In genomic region chr14:121373020-121373419, GRCm38 (mm10) we compare ENCODE assay signal across 12 mouse cellular contexts. TPM values are rescaled to one million over a fixed set of nuclear protein-coding genes. Genes with fewer than 3 reads are reported as not detected.
DNase-seq lines count a peak whose midpoint lies in the region; ATAC-seq lines count a peak whose summit lies in the region.
"Had no signal": no experiment of that assay in that cellular context is flagged by ENCODE, and none has a peak within 500 bp of the region (broad histone marks: within the 10 kb centered on the region; RNA-seq: fewer than 3 reads in every experiment).

No protein-coding gene starts in this region.

- no peak overlapping the region for H3K9ac ChIP-seq in heart, embryonic 15.5 days
- H3K9ac ChIP-seq: forebrain, embryonic 13.5 days; hindbrain, embryonic 15.5 days had no signal

- ATAC-seq in heart, embryonic 15.5 days (replicated peaks; ENCODE audit: insufficient number of reproducible peaks, insufficient read depth, low FRiP score, low read depth), result no peak
- ATAC-seq in common myeloid progenitor, adult 5-6 weeks (replicated peaks; ENCODE audit: low read depth, poor library complexity, severe bottlenecking), result 0 out of 2 replicates have a peak, but pooled peaks have one; percentile 15
- ATAC-seq: forebrain, embryonic 13.5 days had no signal

- H3K4me1 ChIP-seq in heart, embryonic 15.5 days (replicated peaks), result peaks cover 86% of the 10 kb centered on the region

- no peaks in the 10 kb centered on the region for H3K9me3 ChIP-seq in heart, embryonic 15.5 days (replicated peaks)
- H3K9me3 ChIP-seq: forebrain, embryonic 13.5 days; hindbrain, embryonic 15.5 days had no signal

- no peaks in the 10 kb centered on the region for H3K36me3 ChIP-seq in heart, embryonic 15.5 days
- H3K36me3 ChIP-seq: hindbrain, embryonic 15.5 days had no signal

- no peaks in the 10 kb centered on the region for H3K27me3 ChIP-seq in heart, embryonic 15.5 days
- H3K27me3 ChIP-seq: forebrain, embryonic 13.5 days; hindbrain, embryonic 15.5 days had no signal

- WGBS in heart, embryonic 15.5 days, result 77% methylated on average over 9 of the region's 9 CpGs

- H3K4me2 ChIP-seq in heart, embryonic 15.5 days, result no peak overlapping the region
- H3K4me2 ChIP-seq: forebrain, embryonic 13.5 days; hindbrain, embryonic 15.5 days; midbrain, embryonic 11.5 days had no signal

- H3K4me3 ChIP-seq in heart, embryonic 15.5 days, result no peak overlapping the region
- H3K4me3 ChIP-seq: forebrain, embryonic 13.5 days; hindbrain, embryonic 15.5 days had no signal

- no peak for DNase-seq in heart, postnatal 4 days
- DNase-seq in B cell, adult 2 months, result peak; percentile 51 to 56
- DNase-seq in lung, postnatal 10 days, result peak; percentile 36
- DNase-seq in adrenal gland, adult 18-20 months (ENCODE audit: low spot score in 2 of 2), result no peak
- DNase-seq in right cerebral cortex, postnatal 4 days, result no peak
- DNase-seq in urinary bladder, postnatal 14 days (ENCODE audit: low spot score), result no peak
- DNase-seq: gastrocnemius, postnatal 36 days had no signal

- H3K27ac ChIP-seq in heart, embryonic 15.5 days, result peak overlapping the region; percentile 47; the same call in 1 of the 2 replicates
- H3K27ac ChIP-seq: forebrain, embryonic 13.5 days; hindbrain, embryonic 15.5 days had no signal

RNA-seq across cellular contexts. Expression of gene Stk24, which starts 6.8 kb away (rescaled TPM):
- 34.5 and 39.6 TPM in 2 replicates for polyA plus RNA-seq in heart, embryonic 15.5 days (2015; fragmentation: Nextera tagmentation; extraction: Ambion mirVana)
- 10 to 100 TPM; 84.8 to 93.5 TPM for total RNA-seq in heart, postnatal 4 days (2021)
- 79.8 and 100 TPM in 2 replicates for total RNA-seq in common myeloid progenitor, adult 5-6 weeks (2017)
- total RNA-seq in adrenal gland, adult 18-20 months (2021), result 100 to 1,000 TPM in 1 of 2 experiments, 10 to 100 TPM in 1; 82.2 to 121 TPM

Comparison
In these comparisons a context has a peak if more than half of its experiments do, and no peak if none do; other contexts are left out.
1. DNase-seq: peak in B cell, adult 2 months (2 of 2) and lung, postnatal 10 days (single experiment); none in heart, postnatal 4 days (single experiment), adrenal gland, adult 18-20 months (0 of 2), right cerebral cortex, postnatal 4 days (single experiment) and urinary bladder, postnatal 14 days (single experiment).